Mouse (Mus musculus): Measurements from ENCODE around the gene St3gal3. TPM values are rescaled to one million over a fixed set of nuclear protein-coding genes. Genes with fewer than 3 reads are reported as not detected.
A peak's percentile ranks its signal among the peaks of the same experiment; 100 is the strongest.

The St3gal3 gene
- polyA plus RNA-seq, 1 experiment: 19.3 TPM

- Histone ChIP-seq H3K4me3 (ENCODE audit: control insufficient read depth, insufficient read depth, low read length) (no peak within 1 kb of the TSS), H3K27ac (ENCODE audit: control insufficient read depth, insufficient read depth, low read length) (no peak within 1 kb of the TSS), H3K27me3 (ENCODE audit: control insufficient read depth, insufficient read depth, low read length) (peaks cover 12% of the 10 kb centered on the region; the same call in 1 of the 2 replicates), H3K36me3 (ENCODE audit: control insufficient read depth, insufficient read depth, low read length) (no peaks in the 10 kb centered on the region), H3K4me1 (replicated peaks; ENCODE audit: control insufficient read depth, insufficient read depth, low read length) (peaks cover 3% of the 10 kb centered on the region; the same call in 1 of the 2 replicates)
- TF ChIP-seq POLR2A (IDR thresholded peaks at IDR 0.05; ENCODE audit: control insufficient read depth, extremely low read depth, insufficient read depth, low read length, poor library complexity) (no peak), CTCF (IDR thresholded peaks at IDR 0.05; ENCODE audit: borderline replicate concordance, control insufficient read depth, extremely low read depth, insufficient read depth, low read length, poor library complexity) (no peak)
- 8% methylated on average over 33 of the region's 33 CpGs for WGBS
- DNase-seq: no peak
Observed at GRCm38 (mm10) chr4:117929391-117929881, 205.3 kb downstream of the St3gal3 start, which contains the start of gene Artn. Artn (minus strand) TSS chr4:117929763.

- Histone ChIP-seq H3K36me3 (ENCODE audit: control insufficient read depth, insufficient read depth, low read length) (no peaks in the 10 kb centered on the region), H3K4me3 (ENCODE audit: control insufficient read depth, insufficient read depth, low read length) (no peak overlapping the region), H3K27ac (ENCODE audit: control insufficient read depth, insufficient read depth, low read length) (no peak overlapping the region), H3K27me3 (ENCODE audit: control insufficient read depth, insufficient read depth, low read length) (peaks cover 12% of the 10 kb centered on the region; the same call in 1 of the 2 replicates), H3K4me1 (replicated peaks; ENCODE audit: control insufficient read depth, insufficient read depth, low read length) (peaks cover 3% of the 10 kb centered on the region; the same call in 1 of the 2 replicates)
- 5% methylated on average over 13 of the region's 13 CpGs for WGBS
- TF ChIP-seq POLR2A (IDR thresholded peaks at IDR 0.05; ENCODE audit: control insufficient read depth, extremely low read depth, insufficient read depth, low read length, poor library complexity) (no peak), CTCF (IDR thresholded peaks at IDR 0.05; ENCODE audit: borderline replicate concordance, control insufficient read depth, extremely low read depth, insufficient read depth, low read length, poor library complexity) (no peak)
- DNase-seq: no peak
Observed at GRCm38 (mm10) chr4:117928699-117929241, 205.9 kb downstream of the St3gal3 start.

GRCm38 (mm10) chr4:117928234-117928633 lies 206.5 kb downstream of the St3gal3 start:
- peaks cover 3% of the 10 kb centered on the region; the same call in 1 of the 2 replicates for H3K4me1 ChIP-seq (replicated peaks; ENCODE audit: control insufficient read depth, insufficient read depth, low read length)
- H3K36me3 ChIP-seq (ENCODE audit: control insufficient read depth, insufficient read depth, low read length): no peaks in the 10 kb centered on the region
- 27% methylated on average over 6 of the region's 6 CpGs for WGBS
- DNase-seq: peak; percentile 31
- H3K27ac ChIP-seq (ENCODE audit: control insufficient read depth, insufficient read depth, low read length): no peak overlapping the region
- no peak overlapping the region for H3K4me3 ChIP-seq (ENCODE audit: control insufficient read depth, insufficient read depth, low read length)
- peaks cover 12% of the 10 kb centered on the region; the same call in 1 of the 2 replicates for H3K27me3 ChIP-seq (ENCODE audit: control insufficient read depth, insufficient read depth, low read length)
- TF ChIP-seq POLR2A (IDR thresholded peaks at IDR 0.05; ENCODE audit: control insufficient read depth, extremely low read depth, insufficient read depth, low read length, poor library complexity): no peak
- peak; percentile 82 for TF ChIP-seq CTCF (IDR thresholded peaks at IDR 0.05; ENCODE audit: borderline replicate concordance, control insufficient read depth, extremely low read depth, insufficient read depth, low read length, poor library complexity)

- no peak for DNase-seq
- no peak overlapping the region for H3K27ac ChIP-seq (ENCODE audit: control insufficient read depth, insufficient read depth, low read length)
- no peaks in the 10 kb centered on the region for H3K36me3 ChIP-seq (ENCODE audit: control insufficient read depth, insufficient read depth, low read length)
- TF ChIP-seq POLR2A (IDR thresholded peaks at IDR 0.05; ENCODE audit: control insufficient read depth, extremely low read depth, insufficient read depth, low read length, poor library complexity) (no peak), CTCF (IDR thresholded peaks at IDR 0.05; ENCODE audit: borderline replicate concordance, control insufficient read depth, extremely low read depth, insufficient read depth, low read length, poor library complexity) (no peak)
- WGBS: 5% methylated on average over 71 of the region's 71 CpGs
- H3K27me3 ChIP-seq (ENCODE audit: control insufficient read depth, insufficient read depth, low read length): peaks cover 12% of the 10 kb centered on the region; the same call in 1 of the 2 replicates
- peaks cover 3% of the 10 kb centered on the region; the same call in 1 of the 2 replicates for H3K4me1 ChIP-seq (replicated peaks; ENCODE audit: control insufficient read depth, insufficient read depth, low read length)
- 0 out of 2 replicates have a peak overlapping the region, but pooled peaks have one; percentile 6 for H3K4me3 ChIP-seq (ENCODE audit: control insufficient read depth, insufficient read depth, low read length)
Observed at GRCm38 (mm10) chr4:117926545-117927482, 207.9 kb downstream of the St3gal3 start.

- 61% methylated on average over 5 of the region's 6 CpGs for WGBS
- TF ChIP-seq POLR2A (IDR thresholded peaks at IDR 0.05; ENCODE audit: control insufficient read depth, extremely low read depth, insufficient read depth, low read length, poor library complexity): no peak
- no peak for TF ChIP-seq CTCF (IDR thresholded peaks at IDR 0.05; ENCODE audit: borderline replicate concordance, control insufficient read depth, extremely low read depth, insufficient read depth, low read length, poor library complexity)
- Histone ChIP-seq H3K4me3 (ENCODE audit: control insufficient read depth, insufficient read depth, low read length) (no peak overlapping the region), H3K4me1 (replicated peaks; ENCODE audit: control insufficient read depth, insufficient read depth, low read length) (peaks cover 3% of the 10 kb centered on the region; the same call in 1 of the 2 replicates), H3K27ac (ENCODE audit: control insufficient read depth, insufficient read depth, low read length) (no peak overlapping the region), H3K27me3 (ENCODE audit: control insufficient read depth, insufficient read depth, low read length) (peaks cover 11% of the 10 kb centered on the region; the same call in 1 of the 2 replicates), H3K36me3 (ENCODE audit: control insufficient read depth, insufficient read depth, low read length) (no peaks in the 10 kb centered on the region)
- no peak for DNase-seq
Observed at GRCm38 (mm10) chr4:117924916-117925315, 209.8 kb downstream of the St3gal3 start.

GRCm38 (mm10) chr4:117923450-117923849 lies 211.3 kb downstream of the St3gal3 start:
- 88% methylated on average over 2 of the region's 2 CpGs for WGBS
- no peaks in the 10 kb centered on the region for H3K36me3 ChIP-seq (ENCODE audit: control insufficient read depth, insufficient read depth, low read length)

More at GRCm38 (mm10) chr4:117923450-117923849, 211.3 kb downstream of the St3gal3 start:
- no peak for DNase-seq
- Histone ChIP-seq H3K4me3 (ENCODE audit: control insufficient read depth, insufficient read depth, low read length) (no peak overlapping the region), H3K27me3 (ENCODE audit: control insufficient read depth, insufficient read depth, low read length) (no peaks in the 10 kb centered on the region; the same call in 1 of the 2 replicates), H3K27ac (ENCODE audit: control insufficient read depth, insufficient read depth, low read length) (no peak overlapping the region), H3K4me1 (replicated peaks; ENCODE audit: control insufficient read depth, insufficient read depth, low read length) (peaks cover 3% of the 10 kb centered on the region; the same call in 1 of the 2 replicates)
- TF ChIP-seq POLR2A (IDR thresholded peaks at IDR 0.05; ENCODE audit: control insufficient read depth, extremely low read depth, insufficient read depth, low read length, poor library complexity) (no peak), CTCF (IDR thresholded peaks at IDR 0.05; ENCODE audit: borderline replicate concordance, control insufficient read depth, extremely low read depth, insufficient read depth, low read length, poor library complexity) (no peak)
